ENCODE assay signal across 8 mouse cellular contexts in the genomic region with DNA sequence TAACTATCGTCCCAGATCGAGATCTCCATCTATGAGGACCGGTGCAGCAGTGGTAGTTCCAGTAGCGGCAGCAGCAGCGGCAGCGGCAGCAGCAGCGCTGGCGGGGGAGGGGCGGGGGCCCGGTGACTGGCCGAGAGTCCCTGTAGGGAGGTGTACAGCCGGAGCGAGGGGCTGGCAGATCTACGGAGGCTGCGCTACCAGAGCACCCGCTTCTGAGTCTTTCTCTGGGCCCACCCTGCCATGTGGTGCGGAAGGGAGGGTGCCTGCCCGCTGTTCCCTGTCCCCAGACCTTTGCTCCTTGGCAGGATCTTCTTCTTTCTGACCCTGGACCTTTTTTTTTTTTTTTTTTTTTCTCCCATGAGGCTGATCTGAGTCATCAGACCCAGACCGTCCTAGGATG. TPM values are rescaled to one million over a fixed set of nuclear protein-coding genes. Genes with fewer than 3 reads are reported as not detected.
DNase-seq lines count a peak whose midpoint lies in the region; ATAC-seq lines count a peak whose summit lies in the region.
"Had no signal": no experiment of that assay in that cellular context is flagged by ENCODE, and none has a peak within 500 bp of the region (broad histone marks: within the 10 kb centered on the region; RNA-seq: fewer than 3 reads in every experiment).

No protein-coding gene starts in this region.

- no peak for ATAC-seq in forebrain, embryonic 15.5 days (replicated peaks)
- ATAC-seq in midbrain, embryonic 14.5 days (ENCODE audit: low FRiP score, low TSS enrichment) = no peak

- H3K9ac ChIP-seq in forebrain, embryonic 15.5 days (replicated peaks) = no peak overlapping the region
- H3K9ac ChIP-seq in midbrain, embryonic 14.5 days (replicated peaks; ENCODE audit: low read length) = peak overlapping the region; percentile 34; the same call in 1 of the 2 replicates

- H3K27me3 ChIP-seq in forebrain, embryonic 15.5 days = no peaks in the 10 kb centered on the region
- no peaks in the 10 kb centered on the region for H3K27me3 ChIP-seq in midbrain, embryonic 14.5 days (ENCODE audit: control insufficient read depth, insufficient read depth, low read length)

- no peaks in the 10 kb centered on the region; the same call in 1 of the 2 replicates for H3K36me3 ChIP-seq in forebrain, embryonic 15.5 days
- peaks cover 17% of the 10 kb centered on the region for H3K36me3 ChIP-seq in midbrain, embryonic 14.5 days (ENCODE audit: control insufficient read depth, insufficient read depth, low read length)

- 3% methylated on average over 19 of the region's 19 CpGs for WGBS in forebrain, embryonic 15.5 days
- WGBS in midbrain, embryonic 14.5 days = 2% methylated on average over 19 of the region's 19 CpGs

- DNase-seq in ES-CJ7 (ENCODE audit: low read depth, low spot score) = peak; percentile 26
- DNase-seq in adrenal gland, adult 2 months = peak; percentile 82
- peak; percentile 41 to 57 for DNase-seq in kidney, adult 8-10 months
- DNase-seq in midbrain, embryonic 14.5 days = peak; percentile 72
- no peak for DNase-seq in spleen, adult 12 weeks (ENCODE audit: low spot score)
- no peak for DNase-seq in B cell, adult 2 months

- H3K4me3 ChIP-seq in forebrain, embryonic 15.5 days = peak overlapping the region; percentile 4; the same call in 1 of the 2 replicates
- 0 out of 2 replicates have a peak overlapping the region, but pooled peaks have one; percentile 8 for H3K4me3 ChIP-seq in midbrain, embryonic 14.5 days (replicated peaks; ENCODE audit: low read depth, low read length)

- no peaks in the 10 kb centered on the region for H3K9me3 ChIP-seq in forebrain, embryonic 15.5 days
- no peaks in the 10 kb centered on the region for H3K9me3 ChIP-seq in midbrain, embryonic 14.5 days (ENCODE audit: control insufficient read depth, low read length)

- peaks cover 4% of the 10 kb centered on the region; the same call in 1 of the 2 replicates for H3K4me1 ChIP-seq in forebrain, embryonic 15.5 days
- peaks cover 4% of the 10 kb centered on the region for H3K4me1 ChIP-seq in midbrain, embryonic 14.5 days (ENCODE audit: control insufficient read depth, insufficient read depth, low read length)

- peak overlapping the region; percentile 33 for H3K4me2 ChIP-seq in forebrain, embryonic 15.5 days (replicated peaks)
- H3K4me2 ChIP-seq in midbrain, embryonic 14.5 days (ENCODE audit: low read length) = peak overlapping the region; percentile 46

- H3K27ac ChIP-seq in forebrain, embryonic 15.5 days (replicated peaks) = no peak overlapping the region
- H3K27ac ChIP-seq in midbrain, embryonic 14.5 days (replicated peaks; ENCODE audit: low read depth, low read length) = no peak overlapping the region

RNA-seq across cellular contexts. Expression of gene Golga7b, which starts 21.0 kb away (rescaled TPM):
- 1 to 10 TPM in 1 of 2 experiments, under 1 TPM in 1; 0.69 to 1.3 TPM for total RNA-seq in adrenal gland, adult 2 months (2021)
- 1.1 and 2.8 TPM in 2 replicates for polyA plus RNA-seq in adrenal gland, adult 2 months (2012; rRNA removed)
- polyA plus RNA-seq in forebrain, embryonic 15.5 days (2015; fragmentation: Nextera tagmentation; extraction: Ambion mirVana) = 28.6 and 31.5 TPM in 2 replicates
- 34.1 and 42.2 TPM in 2 replicates for polyA plus RNA-seq in midbrain, embryonic 14.5 days (2014; fragmentation: Nextera tagmentation; extraction: Ambion mirVana)
- total RNA-seq: neutrophil, adult 5-6 weeks had no signal

Comparison
In these comparisons a context has a peak if more than half of its experiments do, and no peak if none do; other contexts are left out.
1. DNase-seq: peak in ES-CJ7 (single experiment), adrenal gland, adult 2 months (single experiment), kidney, adult 8-10 months (2 of 2) and midbrain, embryonic 14.5 days (single experiment); none in spleen, adult 12 weeks (single experiment) and B cell, adult 2 months (0 of 2).